Mouse (Mus musculus): Measurements from ENCODE around the gene Lin28b. TPM values are rescaled to one million over a fixed set of nuclear protein-coding genes. Genes with fewer than 3 reads are reported as not detected.
"Not testable (repeated sequence)": the region's sequence is repeated elsewhere in the genome, so short reads cannot be mapped to it uniquely, and the experiment has no call there.

Lin28b gene
- polyA plus RNA-seq, 1 experiment, result 26.8 TPM

GRCm38 (mm10) chr10:45370545-45370944 lies 115.7 kb downstream of the Lin28b start:
- H3K27me3 ChIP-seq (ENCODE audit: control insufficient read depth, insufficient read depth, low read length, poor library complexity, severe bottlenecking), result no peaks in the 10 kb centered on the region
- no peak overlapping the region for H3K9ac ChIP-seq (ENCODE audit: low read depth, poor library complexity, severe bottlenecking)
- H3K4me1 ChIP-seq (ENCODE audit: control insufficient read depth, insufficient read depth, low read length), result no peaks in the 10 kb centered on the region
- no peak overlapping the region for H3K4me3 ChIP-seq (ENCODE audit: low read depth, low read length)
- H3K36me3 ChIP-seq (ENCODE audit: control insufficient read depth, insufficient read depth, low read length, poor library complexity, severe bottlenecking), result no peaks in the 10 kb centered on the region
- TF ChIP-seq EP300 (IDR thresholded peaks at IDR 0.05; ENCODE audit: insufficient read depth, low read depth, low read length), result no peak
- no peak for TF ChIP-seq CTCF (IDR thresholded peaks at IDR 0.05; ENCODE audit: low read depth, low read length)
- no peak for TF ChIP-seq POLR2A (IDR thresholded peaks at IDR 0.05; ENCODE audit: insufficient read depth, low read length)
- H3K27ac ChIP-seq (ENCODE audit: insufficient read depth, low read length), result no peak overlapping the region
- no peaks in the 10 kb centered on the region for H3K9me3 ChIP-seq (replicated peaks; ENCODE audit: control insufficient read depth, insufficient read depth, low read length, poor library complexity, severe bottlenecking)

GRCm38 (mm10) chr10:45369639-45370038 lies 116.6 kb downstream of the Lin28b start:
- TF ChIP-seq EP300 (IDR thresholded peaks at IDR 0.05; ENCODE audit: insufficient read depth, low read depth, low read length), result no peak
- TF ChIP-seq CTCF (IDR thresholded peaks at IDR 0.05; ENCODE audit: low read depth, low read length), result no peak
- no peak for TF ChIP-seq POLR2A (IDR thresholded peaks at IDR 0.05; ENCODE audit: insufficient read depth, low read length)
- Histone ChIP-seq H3K9ac (ENCODE audit: low read depth, poor library complexity, severe bottlenecking) (no peak overlapping the region), H3K36me3 (ENCODE audit: control insufficient read depth, insufficient read depth, low read length, poor library complexity, severe bottlenecking) (no peaks in the 10 kb centered on the region), H3K27ac (ENCODE audit: insufficient read depth, low read length) (no peak overlapping the region), H3K9me3 (replicated peaks; ENCODE audit: control insufficient read depth, insufficient read depth, low read length, poor library complexity, severe bottlenecking) (no peaks in the 10 kb centered on the region), H3K4me3 (ENCODE audit: low read depth, low read length) (no peak overlapping the region), H3K4me1 (ENCODE audit: control insufficient read depth, insufficient read depth, low read length) (no peaks in the 10 kb centered on the region), H3K27me3 (ENCODE audit: control insufficient read depth, insufficient read depth, low read length, poor library complexity, severe bottlenecking) (no peaks in the 10 kb centered on the region)

GRCm38 (mm10) chr10:45366987-45367705 lies 119.0 kb downstream of the Lin28b start:
- Histone ChIP-seq H3K4me3 (ENCODE audit: low read depth, low read length) (no peak overlapping the region), H3K9me3 (replicated peaks; ENCODE audit: control insufficient read depth, insufficient read depth, low read length, poor library complexity, severe bottlenecking) (no peaks in the 10 kb centered on the region), H3K36me3 (ENCODE audit: control insufficient read depth, insufficient read depth, low read length, poor library complexity, severe bottlenecking) (no peaks in the 10 kb centered on the region), H3K4me1 (ENCODE audit: control insufficient read depth, insufficient read depth, low read length) (no peaks in the 10 kb centered on the region), H3K27ac (ENCODE audit: insufficient read depth, low read length) (no peak overlapping the region), H3K9ac (ENCODE audit: low read depth, poor library complexity, severe bottlenecking) (no peak overlapping the region), H3K27me3 (ENCODE audit: control insufficient read depth, insufficient read depth, low read length, poor library complexity, severe bottlenecking) (no peaks in the 10 kb centered on the region)
- TF ChIP-seq POLR2A (IDR thresholded peaks at IDR 0.05; ENCODE audit: insufficient read depth, low read length) (no peak), CTCF (IDR thresholded peaks at IDR 0.05; ENCODE audit: low read depth, low read length) (peak; percentile 24)

DNA sequence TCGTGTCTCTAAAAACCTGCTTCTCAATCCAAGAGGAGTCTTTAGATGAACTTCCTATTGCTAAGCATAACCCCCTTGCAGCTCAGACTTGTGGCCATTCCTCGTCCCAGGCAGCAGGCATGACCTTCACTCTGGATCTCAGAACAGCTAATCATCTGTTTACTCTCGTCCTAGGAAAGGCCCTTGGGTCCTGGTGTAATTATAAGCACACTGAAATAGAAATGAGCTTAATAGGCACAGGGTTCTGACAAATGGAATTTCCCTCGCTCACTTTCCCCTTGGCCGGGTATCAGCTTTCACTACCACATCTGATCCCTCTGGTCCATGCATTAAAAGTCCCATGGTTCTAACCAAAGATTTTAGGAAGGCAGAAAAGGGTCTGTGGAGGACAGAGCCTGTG lies 122.8 kb downstream of the Lin28b start:
- no peaks in the 10 kb centered on the region for H3K9me3 ChIP-seq (replicated peaks; ENCODE audit: control insufficient read depth, insufficient read depth, low read length, poor library complexity, severe bottlenecking)
- TF ChIP-seq POLR2A (IDR thresholded peaks at IDR 0.05; ENCODE audit: insufficient read depth, low read length), result no peak
- TF ChIP-seq CTCF (IDR thresholded peaks at IDR 0.05; ENCODE audit: low read depth, low read length), result no peak
- TF ChIP-seq EP300 (IDR thresholded peaks at IDR 0.05; ENCODE audit: insufficient read depth, low read depth, low read length), result no peak
- no peaks in the 10 kb centered on the region for H3K27me3 ChIP-seq (ENCODE audit: control insufficient read depth, insufficient read depth, low read length, poor library complexity, severe bottlenecking)
- no peak overlapping the region for H3K4me3 ChIP-seq (ENCODE audit: low read depth, low read length)
- no peak overlapping the region for H3K27ac ChIP-seq (ENCODE audit: insufficient read depth, low read length)
- H3K4me1 ChIP-seq (ENCODE audit: control insufficient read depth, insufficient read depth, low read length), result no peaks in the 10 kb centered on the region
- H3K9ac ChIP-seq (ENCODE audit: low read depth, poor library complexity, severe bottlenecking), result no peak overlapping the region
- no peaks in the 10 kb centered on the region for H3K36me3 ChIP-seq (ENCODE audit: control insufficient read depth, insufficient read depth, low read length, poor library complexity, severe bottlenecking)

DNA sequence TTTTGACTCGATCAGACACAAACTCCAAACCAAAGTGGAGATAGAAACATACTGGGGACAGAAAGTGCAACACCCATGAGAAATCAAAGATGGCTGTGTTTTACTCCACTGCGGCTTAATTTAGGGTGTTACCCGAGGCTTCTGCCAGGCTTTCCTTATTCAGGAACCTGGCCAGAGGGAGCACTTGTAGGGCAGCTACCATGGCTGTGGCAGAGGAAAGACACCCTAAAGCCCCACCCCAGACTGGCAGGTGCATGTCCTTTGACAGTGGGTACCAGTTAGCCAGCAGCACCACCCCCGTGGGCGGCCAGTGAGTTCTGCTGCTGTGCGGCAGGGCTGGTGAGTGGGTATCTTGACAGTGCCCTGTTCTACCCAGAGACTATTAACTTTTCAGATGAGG lies 130.1 kb downstream of the Lin28b start:
- no peak for TF ChIP-seq EP300 (IDR thresholded peaks at IDR 0.05; ENCODE audit: insufficient read depth, low read depth, low read length)
- TF ChIP-seq POLR2A (IDR thresholded peaks at IDR 0.05; ENCODE audit: insufficient read depth, low read length), result no peak
- no peak for TF ChIP-seq CTCF (IDR thresholded peaks at IDR 0.05; ENCODE audit: low read depth, low read length)
- H3K27ac ChIP-seq (ENCODE audit: insufficient read depth, low read length), result no peak overlapping the region
- no peak overlapping the region for H3K4me3 ChIP-seq (ENCODE audit: low read depth, low read length)
- no peaks in the 10 kb centered on the region for H3K36me3 ChIP-seq (ENCODE audit: control insufficient read depth, insufficient read depth, low read length, poor library complexity, severe bottlenecking)
- no peaks in the 10 kb centered on the region for H3K4me1 ChIP-seq (ENCODE audit: control insufficient read depth, insufficient read depth, low read length)
- no peaks in the 10 kb centered on the region for H3K27me3 ChIP-seq (ENCODE audit: control insufficient read depth, insufficient read depth, low read length, poor library complexity, severe bottlenecking)
- H3K9me3 ChIP-seq (replicated peaks; ENCODE audit: control insufficient read depth, insufficient read depth, low read length, poor library complexity, severe bottlenecking), result no peaks in the 10 kb centered on the region
- no peak overlapping the region for H3K9ac ChIP-seq (ENCODE audit: low read depth, poor library complexity, severe bottlenecking)

DNA sequence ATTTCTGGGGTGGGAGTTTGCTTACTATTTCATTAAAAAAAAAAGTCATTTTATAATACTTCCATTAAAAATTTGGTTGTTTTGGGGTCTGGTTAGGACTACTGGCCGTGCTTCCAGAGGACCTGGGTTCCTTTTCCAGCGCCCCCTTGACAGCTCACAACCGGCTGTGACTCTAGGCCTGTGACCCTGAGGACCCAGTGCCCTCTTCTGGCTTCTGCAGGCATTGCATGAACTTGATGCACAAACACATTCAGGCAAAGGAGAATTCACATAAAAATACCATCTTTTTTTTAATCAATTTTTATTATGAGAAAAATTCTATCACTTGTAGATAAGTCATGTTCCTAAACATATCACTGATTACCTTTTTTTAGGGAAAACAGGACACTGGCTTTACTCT lies 138.1 kb downstream of the Lin28b start:
- not testable (repeated sequence) for H3K27me3 ChIP-seq (ENCODE audit: control insufficient read depth, insufficient read depth, low read length, poor library complexity, severe bottlenecking)
- peak; percentile 53 for TF ChIP-seq CTCF (IDR thresholded peaks at IDR 0.05; ENCODE audit: low read depth, low read length)

More for the DNA sequence above, 138.1 kb downstream of the Lin28b start:
- not testable (repeated sequence) for H3K36me3 ChIP-seq (ENCODE audit: control insufficient read depth, insufficient read depth, low read length, poor library complexity, severe bottlenecking); H3K9ac ChIP-seq (ENCODE audit: low read depth, poor library complexity, severe bottlenecking); H3K9me3 ChIP-seq (replicated peaks; ENCODE audit: control insufficient read depth, insufficient read depth, low read length, poor library complexity, severe bottlenecking); H3K4me1 ChIP-seq (ENCODE audit: control insufficient read depth, insufficient read depth, low read length); H3K27ac ChIP-seq (ENCODE audit: insufficient read depth, low read length); H3K4me3 ChIP-seq (ENCODE audit: low read depth, low read length)

Measured in ES-Bruce4 (cell line).